In the genomic region with DNA sequence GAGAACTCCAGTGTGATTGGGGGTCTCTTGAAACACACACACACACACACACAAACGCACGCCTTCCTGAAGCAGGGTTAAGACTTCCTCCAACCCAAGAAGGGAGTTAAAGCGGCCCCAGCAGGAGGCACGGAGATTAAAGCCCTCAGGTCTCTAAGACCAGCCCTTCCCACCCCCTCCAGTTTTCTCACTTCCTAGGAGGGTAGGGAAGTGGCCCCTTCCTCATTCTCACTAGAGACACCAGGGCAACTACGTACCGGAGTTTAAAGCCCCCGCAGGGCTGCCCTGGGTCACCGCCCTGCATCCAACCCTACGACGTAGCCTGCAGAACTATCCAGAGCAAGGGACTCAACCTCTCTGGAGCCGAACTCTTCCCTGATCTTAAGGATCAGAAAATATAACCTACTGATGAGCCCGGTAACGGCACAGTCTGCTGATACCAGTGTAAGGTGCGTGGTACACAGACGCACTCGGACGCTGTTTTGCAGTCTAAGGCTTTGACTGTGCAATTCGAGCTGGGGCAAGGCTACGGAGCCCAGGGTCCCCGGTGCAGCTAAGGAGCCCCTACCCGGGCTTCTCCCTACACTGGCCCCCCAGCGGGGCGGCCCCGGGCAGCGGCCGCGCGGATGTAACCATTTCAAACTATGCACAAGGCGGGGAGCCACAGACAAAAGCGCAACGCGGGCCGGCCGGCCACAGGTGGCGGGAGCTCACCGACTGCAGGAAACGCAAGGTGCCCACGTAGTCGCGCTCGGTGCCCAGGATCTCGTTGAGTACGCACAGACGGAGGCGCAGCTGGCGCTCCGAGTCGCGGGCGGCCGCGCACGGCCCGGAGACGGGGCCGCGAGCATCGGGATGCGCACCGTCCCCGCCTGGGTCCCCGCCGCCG, we compare ENCODE assay signal across 8 mouse cellular contexts. TPM values are rescaled to one million over a fixed set of nuclear protein-coding genes. Genes with fewer than 3 reads are reported as not detected.
DNase-seq lines count a peak whose midpoint lies in the region; ATAC-seq and TF ChIP-seq lines count a peak whose summit lies in the region.

No protein-coding gene starts in this region.

- TF ChIP-seq POLR2A in olfactory bulb, adult 2 months (IDR thresholded peaks at IDR 0.05; ENCODE audit: insufficient read depth, low read depth, low read length): no peak

- 0 out of 2 replicates have a peak overlapping the region, but pooled peaks have one; percentile 36 for H3K27ac ChIP-seq in kidney, embryonic 16.5 days (ENCODE audit: low read length)
- peak overlapping the region; percentile 69 for H3K27ac ChIP-seq in lung, embryonic 14.5 days (ENCODE audit: low read depth)
- H3K27ac ChIP-seq in olfactory bulb, adult 2 months (ENCODE audit: insufficient read depth, low read depth, low read length): peak overlapping the region; percentile 38

- H3K36me3 ChIP-seq in kidney, embryonic 16.5 days (ENCODE audit: insufficient read depth, low read length): no peaks in the 10 kb centered on the region
- no peaks in the 10 kb centered on the region for H3K36me3 ChIP-seq in lung, embryonic 14.5 days (ENCODE audit: insufficient read depth)

- 0 out of 2 replicates have a peak, but pooled peaks have one; percentile 10 for TF ChIP-seq CTCF in lung, embryonic 14.5 days (IDR thresholded peaks at IDR 0.05; ENCODE audit: low read depth)
- TF ChIP-seq CTCF in olfactory bulb, adult 2 months (IDR thresholded peaks at IDR 0.05; ENCODE audit: insufficient read depth, low read depth, low read length): no peak

- H3K27me3 ChIP-seq in kidney, embryonic 16.5 days (ENCODE audit: insufficient read depth, low read length): no peaks in the 10 kb centered on the region
- H3K27me3 ChIP-seq in lung, embryonic 14.5 days (ENCODE audit: insufficient read depth, low read length): peaks cover 7% of the 10 kb centered on the region; the same call in 1 of the 2 replicates

- peak overlapping the region; percentile 96 for H3K4me2 ChIP-seq in kidney, embryonic 16.5 days (replicated peaks; ENCODE audit: low read depth, low read length)
- peak overlapping the region; percentile 94 for H3K4me2 ChIP-seq in lung, embryonic 14.5 days

- H3K9ac ChIP-seq in kidney, embryonic 16.5 days (replicated peaks; ENCODE audit: low read length): peak overlapping the region; percentile 76
- H3K9ac ChIP-seq in lung, embryonic 14.5 days: peak overlapping the region; percentile 65

- WGBS in kidney, embryonic 16.5 days: under 1% methylated on average over 57 of the region's 64 CpGs
- WGBS in lung, embryonic 14.5 days: under 1% methylated on average over 60 of the region's 64 CpGs
- 2% methylated on average over 64 of the region's 64 CpGs for WGBS in olfactory bulb, adult 2 months

- H3K4me3 ChIP-seq in kidney, embryonic 16.5 days (ENCODE audit: low read length): peak overlapping the region; percentile 75
- peak overlapping the region; percentile 75 for H3K4me3 ChIP-seq in lung, embryonic 14.5 days (ENCODE audit: low read depth, low read length)
- H3K4me3 ChIP-seq in olfactory bulb, adult 2 months (ENCODE audit: insufficient read depth, low read depth, low read length): peak overlapping the region; percentile 68

- DNase-seq in right cerebral cortex, adult 2 months (ENCODE audit: low spot score in 2 of 2): peak; percentile 64 to 75
- DNase-seq in right cerebral cortex, adult 18-20 months: no peak
- DNase-seq in c-Kit-positive CD71-negative TER-119-negative erythroid progenitor cells, embryonic 14.5 days (ENCODE audit: low read depth): peak; percentile 69
- peak; percentile 61 for DNase-seq in lung, embryonic 14.5 days
- DNase-seq in adipocyte (ENCODE audit: low spot score): no peak

- H3K4me1 ChIP-seq in kidney, embryonic 16.5 days (ENCODE audit: insufficient read depth, low read length): peaks cover 26% of the 10 kb centered on the region
- peaks cover 9% of the 10 kb centered on the region; the same call in 1 of the 2 replicates for H3K4me1 ChIP-seq in lung, embryonic 14.5 days (ENCODE audit: insufficient read depth)
- H3K4me1 ChIP-seq in olfactory bulb, adult 2 months (ENCODE audit: control insufficient read depth, insufficient read depth, low read length): peaks cover 24% of the 10 kb centered on the region

- H3K9me3 ChIP-seq in kidney, embryonic 16.5 days (ENCODE audit: low read length): no peaks in the 10 kb centered on the region
- no peaks in the 10 kb centered on the region for H3K9me3 ChIP-seq in lung, embryonic 14.5 days (ENCODE audit: low read depth, low read length)

- ATAC-seq in granulocyte monocyte progenitor cell, adult 5-6 weeks (replicated peaks; ENCODE audit: poor library complexity, severe bottlenecking): peak; percentile 37
- peak; percentile 42 for ATAC-seq in kidney, embryonic 16.5 days (ENCODE audit: low FRiP score, low TSS enrichment)
- peak; percentile 53 for ATAC-seq in lung, embryonic 14.5 days (ENCODE audit: insufficient read depth)

RNA-seq across cellular contexts. Expression of gene Prex1, which starts 0.6 kb away (rescaled TPM):
- total RNA-seq in granulocyte monocyte progenitor cell, adult 5-6 weeks (2014; fragmentation: Nextera tagmentation): 29.4 and 39.0 TPM in 2 replicates
- 13.4 and 15.6 TPM in 2 replicates for total RNA-seq in granulocyte monocyte progenitor cell, adult 5-6 weeks (2017)
- polyA plus RNA-seq in kidney, embryonic 16.5 days (2015; fragmentation: Nextera tagmentation; extraction: Ambion mirVana): 15.7 and 17.8 TPM in 2 replicates
- polyA plus RNA-seq in lung, embryonic 14.5 days (2014; fragmentation: Nextera tagmentation; extraction: Ambion mirVana): 12.9 and 13.8 TPM in 2 replicates
- polyA plus RNA-seq in olfactory bulb, adult 2 months (2012; ENCODE audit: insufficient read depth, insufficient read length, low replicate concordance, missing spikeins): not detected in 2 replicates

Comparison
In these comparisons a context has a peak if more than half of its experiments do, and no peak if none do; other contexts are left out.
1. DNase-seq: peak in right cerebral cortex, adult 2 months (2 of 2), c-Kit-positive CD71-negative TER-119-negative erythroid progenitor cells, embryonic 14.5 days (single experiment) and lung, embryonic 14.5 days (single experiment); none in right cerebral cortex, adult 18-20 months (single experiment) and adipocyte (single experiment).
2. Peak in every context shown above with its lines, with median percentiles within 50 percentile points of each other: ATAC-seq, H3K27ac ChIP-seq and H3K4me3 ChIP-seq.